Mouse (Mus musculus): ENCODE measurements at regions not wholly inside any gene's neighbourhood (a gene's known extent, or its start where the extent isn't known, plus 50 kb on each side); places are given as distances from the start of the nearest gene placed in this dataset.
A peak's percentile ranks its signal among the peaks of the same experiment; 100 is the strongest.

GRCm38 (mm10) chr1:163190841-163191240 is 105.4 kb upstream of the Mroh9 start:
- no peak for DNase-seq
- H3K4me1 ChIP-seq (ENCODE audit: control insufficient read depth, insufficient read depth, low read length), result no peaks in the 10 kb centered on the region
- 48% methylated on average over 2 of the region's 2 CpGs for WGBS
- TF ChIP-seq CTCF (IDR thresholded peaks at IDR 0.05; ENCODE audit: insufficient read depth, low read length) (no peak), POLR2A (IDR thresholded peaks at IDR 0.05; ENCODE audit: borderline replicate concordance, extremely low read depth, low read depth, low read length) (no peak)
- no peak overlapping the region for H3K4me3 ChIP-seq (replicated peaks; ENCODE audit: extremely low read depth, low read depth, low read length)

- TF ChIP-seq POLR2A (IDR thresholded peaks at IDR 0.05; ENCODE audit: borderline replicate concordance, extremely low read depth, low read depth, low read length) (no peak), CTCF (IDR thresholded peaks at IDR 0.05; ENCODE audit: insufficient read depth, low read length) (no peak)
- WGBS, result 42% methylated on average over 2 of the region's 2 CpGs
- no peak for DNase-seq
Measured at GRCm38 (mm10) chr1:163181851-163182250, 96.4 kb upstream of the Mroh9 start.

GRCm38 (mm10) chr1:163177011-163177410 is 91.5 kb upstream of the Mroh9 start:
- DNase-seq, result no peak
- H3K4me1 ChIP-seq (ENCODE audit: control insufficient read depth, insufficient read depth, low read length), result no peaks in the 10 kb centered on the region
- WGBS, result 42% methylated on average over 3 of the region's 3 CpGs
- TF ChIP-seq CTCF (IDR thresholded peaks at IDR 0.05; ENCODE audit: insufficient read depth, low read length), result no peak
- TF ChIP-seq POLR2A (IDR thresholded peaks at IDR 0.05; ENCODE audit: borderline replicate concordance, extremely low read depth, low read depth, low read length), result no peak
- H3K4me3 ChIP-seq (replicated peaks; ENCODE audit: extremely low read depth, low read depth, low read length), result no peak overlapping the region

More at GRCm38 (mm10) chr1:163181851-163182250, 96.4 kb upstream of the Mroh9 start:
- Histone ChIP-seq H3K4me1 (ENCODE audit: control insufficient read depth, insufficient read depth, low read length) (no peaks in the 10 kb centered on the region), H3K4me3 (replicated peaks; ENCODE audit: extremely low read depth, low read depth, low read length) (no peak overlapping the region)

GRCm38 (mm10) chr1:163167051-163167450 is 81.6 kb upstream of the Mroh9 start:
- TF ChIP-seq POLR2A (IDR thresholded peaks at IDR 0.05; ENCODE audit: borderline replicate concordance, extremely low read depth, low read depth, low read length) (no peak), CTCF (IDR thresholded peaks at IDR 0.05; ENCODE audit: insufficient read depth, low read length) (no peak)
- Histone ChIP-seq H3K4me3 (replicated peaks; ENCODE audit: extremely low read depth, low read depth, low read length) (no peak overlapping the region), H3K4me1 (ENCODE audit: control insufficient read depth, insufficient read depth, low read length) (no peaks in the 10 kb centered on the region)
- no peak for DNase-seq

- DNase-seq, result no peak
- Histone ChIP-seq H3K4me1 (ENCODE audit: control insufficient read depth, insufficient read depth, low read length) (no peaks in the 10 kb centered on the region), H3K4me3 (replicated peaks; ENCODE audit: extremely low read depth, low read depth, low read length) (no peak overlapping the region)
- WGBS, result 58% methylated on average over 2 of the region's 2 CpGs
- TF ChIP-seq CTCF (IDR thresholded peaks at IDR 0.05; ENCODE audit: insufficient read depth, low read length), result no peak
- TF ChIP-seq POLR2A (IDR thresholded peaks at IDR 0.05; ENCODE audit: borderline replicate concordance, extremely low read depth, low read depth, low read length), result no peak
Measured at GRCm38 (mm10) chr1:163163636-163164035, 78.2 kb upstream of the Mroh9 start.

GRCm38 (mm10) chr1:163159911-163160310 is 74.4 kb upstream of the Mroh9 start:
- Histone ChIP-seq H3K4me3 (replicated peaks; ENCODE audit: extremely low read depth, low read depth, low read length) (no peak overlapping the region), H3K4me1 (ENCODE audit: control insufficient read depth, insufficient read depth, low read length) (no peaks in the 10 kb centered on the region)
- no peak for DNase-seq
- WGBS, result 42% methylated on average over 3 of the region's 3 CpGs
- TF ChIP-seq CTCF (IDR thresholded peaks at IDR 0.05; ENCODE audit: insufficient read depth, low read length), result no peak
- no peak for TF ChIP-seq POLR2A (IDR thresholded peaks at IDR 0.05; ENCODE audit: borderline replicate concordance, extremely low read depth, low read depth, low read length)

GRCm38 (mm10) chr1:163158491-163158890 is 73.0 kb upstream of the Mroh9 start:
- Histone ChIP-seq H3K4me3 (replicated peaks; ENCODE audit: extremely low read depth, low read depth, low read length) (no peak overlapping the region), H3K4me1 (ENCODE audit: control insufficient read depth, insufficient read depth, low read length) (no peaks in the 10 kb centered on the region)
- TF ChIP-seq POLR2A (IDR thresholded peaks at IDR 0.05; ENCODE audit: borderline replicate concordance, extremely low read depth, low read depth, low read length), result no peak
- no peak for TF ChIP-seq CTCF (IDR thresholded peaks at IDR 0.05; ENCODE audit: insufficient read depth, low read length)
- 37% methylated on average over 5 of the region's 5 CpGs for WGBS
- DNase-seq, result no peak

- Histone ChIP-seq H3K4me1 (ENCODE audit: control insufficient read depth, insufficient read depth, low read length) (no peaks in the 10 kb centered on the region), H3K4me3 (replicated peaks; ENCODE audit: extremely low read depth, low read depth, low read length) (no peak overlapping the region)
- WGBS, result 24% methylated on average over 13 of the region's 13 CpGs
- DNase-seq, result peak; percentile 20
- peak; percentile 39; the same call in 1 of the 2 replicates for TF ChIP-seq CTCF (IDR thresholded peaks at IDR 0.05; ENCODE audit: insufficient read depth, low read length)
- no peak for TF ChIP-seq POLR2A (IDR thresholded peaks at IDR 0.05; ENCODE audit: borderline replicate concordance, extremely low read depth, low read depth, low read length)
Measured at GRCm38 (mm10) chr1:163150203-163150855, 64.9 kb upstream of the Mroh9 start.

- no peak for TF ChIP-seq POLR2A (IDR thresholded peaks at IDR 0.05; ENCODE audit: borderline replicate concordance, extremely low read depth, low read depth, low read length)
- no peak for TF ChIP-seq CTCF (IDR thresholded peaks at IDR 0.05; ENCODE audit: insufficient read depth, low read length)
- WGBS, result 61% methylated on average over 1 of the region's 1 CpGs
- DNase-seq, result no peak
- no peak overlapping the region for H3K4me3 ChIP-seq (replicated peaks; ENCODE audit: extremely low read depth, low read depth, low read length)
- H3K4me1 ChIP-seq (ENCODE audit: control insufficient read depth, insufficient read depth, low read length), result no peaks in the 10 kb centered on the region
Measured at GRCm38 (mm10) chr1:163146641-163147040, 61.2 kb upstream of the Mroh9 start.

- TF ChIP-seq POLR2A (IDR thresholded peaks at IDR 0.05; ENCODE audit: borderline replicate concordance, extremely low read depth, low read depth, low read length) (no peak), CTCF (IDR thresholded peaks at IDR 0.05; ENCODE audit: insufficient read depth, low read length) (no peak)
- Histone ChIP-seq H3K4me3 (replicated peaks; ENCODE audit: extremely low read depth, low read depth, low read length) (no peak overlapping the region), H3K4me1 (ENCODE audit: control insufficient read depth, insufficient read depth, low read length) (no peaks in the 10 kb centered on the region)
- WGBS, result 61% methylated on average over 1 of the region's 1 CpGs
- no peak for DNase-seq
Measured at GRCm38 (mm10) chr1:163143113-163143512, 57.6 kb upstream of the Mroh9 start.

All from lung, adult 2 months (tissue).